Mouse (Mus musculus): ENCODE measurements around the gene Cry1. TPM values are rescaled to one million over a fixed set of nuclear protein-coding genes. Genes with fewer than 3 reads are reported as not detected.

The Cry1 gene
- 32.0 and 33.8 TPM in 2 replicates for polyA plus RNA-seq (2015; fragmentation: Nextera tagmentation; extraction: Ambion mirVana)

GRCm38 (mm10) chr10:85184964-85185608 lies at the start of gene Cry1:
Gene Cry1, minus strand, starts transcription at chr10:85185064.
- Histone ChIP-seq H3K4me3 (peak within 1 kb of the TSS; percentile 92), H3K4me2 (peak within 1 kb of the TSS; percentile 98), H3K9me3 (no peaks in the 10 kb centered on the region), H3K27me3 (no peaks in the 10 kb centered on the region), H3K27ac (peak within 1 kb of the TSS; percentile 94), H3K36me3 (no peaks in the 10 kb centered on the region), H3K9ac (peak within 1 kb of the TSS; percentile 90), H3K4me1 (replicated peaks) (peaks cover 21% of the 10 kb centered on the region)
- WGBS, result under 1% methylated on average over 68 of the region's 75 CpGs
- peak; percentile 97 for ATAC-seq (ENCODE audit: low FRiP score)

- no peak overlapping the region for H3K27ac ChIP-seq
- H3K27me3 ChIP-seq, result peaks cover 9% of the 10 kb centered on the region; the same call in 1 of the 2 replicates
- 0 out of 2 replicates have a peak, but pooled peaks cover 6% of the 10 kb centered on the region for H3K4me1 ChIP-seq (replicated peaks)
- H3K4me2 ChIP-seq, result no peak overlapping the region
- no peaks in the 10 kb centered on the region for H3K36me3 ChIP-seq
- WGBS, result 86% methylated on average over 6 of the region's 6 CpGs
- H3K4me3 ChIP-seq, result no peak overlapping the region
- H3K9me3 ChIP-seq, result no peaks in the 10 kb centered on the region
- no peak for ATAC-seq (ENCODE audit: low FRiP score)
- H3K9ac ChIP-seq, result no peak overlapping the region
Measured at GRCm38 (mm10) chr10:85221771-85222050, 36.8 kb upstream of the Cry1 start.

- H3K4me3 ChIP-seq, result no peak overlapping the region
Measured at GRCm38 (mm10) chr10:85220918-85221770, 36.3 kb upstream of the Cry1 start.

GRCm38 (mm10) chr10:85214847-85215246 lies 30.0 kb upstream of the Cry1 start:
- ATAC-seq (ENCODE audit: low FRiP score), result peak; percentile 43; the same call in 1 of the 2 replicates
- no peaks in the 10 kb centered on the region for H3K36me3 ChIP-seq
- H3K4me2 ChIP-seq, result no peak overlapping the region
- no peaks in the 10 kb centered on the region; the same call in 1 of the 2 replicates for H3K9me3 ChIP-seq
- H3K9ac ChIP-seq, result no peak overlapping the region
- H3K27me3 ChIP-seq, result no peaks in the 10 kb centered on the region
- no peaks in the 10 kb centered on the region for H3K4me1 ChIP-seq (replicated peaks)
- no peak overlapping the region for H3K4me3 ChIP-seq
- 68% methylated on average over 5 of the region's 5 CpGs for WGBS
- H3K27ac ChIP-seq, result no peak overlapping the region

More at GRCm38 (mm10) chr10:85220918-85221770, 36.3 kb upstream of the Cry1 start:
- Histone ChIP-seq H3K4me2 (peak overlapping the region; percentile 34), H3K27me3 (peaks cover 9% of the 10 kb centered on the region; the same call in 1 of the 2 replicates), H3K27ac (0 out of 2 replicates have a peak overlapping the region, but pooled peaks have one; percentile 2), H3K36me3 (no peaks in the 10 kb centered on the region), H3K9me3 (no peaks in the 10 kb centered on the region), H3K4me1 (replicated peaks) (0 out of 2 replicates have a peak, but pooled peaks cover 6% of the 10 kb centered on the region), H3K9ac (peak overlapping the region; percentile 49; the same call in 1 of the 2 replicates)
- 36% methylated on average over 22 of the region's 22 CpGs for WGBS
- ATAC-seq (ENCODE audit: low FRiP score), result peak; percentile 71; the same call in 1 of the 2 replicates

GRCm38 (mm10) chr10:85211673-85212072 lies 26.8 kb upstream of the Cry1 start:
- no peaks in the 10 kb centered on the region; the same call in 1 of the 2 replicates for H3K9me3 ChIP-seq
- H3K4me2 ChIP-seq, result no peak overlapping the region
- no peak overlapping the region for H3K9ac ChIP-seq
- H3K4me3 ChIP-seq, result no peak overlapping the region
- WGBS, result 92% methylated on average over 5 of the region's 5 CpGs
- no peaks in the 10 kb centered on the region for H3K27me3 ChIP-seq
- H3K27ac ChIP-seq, result no peak overlapping the region
- no peak for ATAC-seq (ENCODE audit: low FRiP score)
- no peaks in the 10 kb centered on the region for H3K36me3 ChIP-seq
- no peaks in the 10 kb centered on the region for H3K4me1 ChIP-seq (replicated peaks)

- Histone ChIP-seq H3K4me2 (no peak overlapping the region), H3K27ac (no peak overlapping the region), H3K4me1 (replicated peaks) (no peaks in the 10 kb centered on the region), H3K9me3 (no peaks in the 10 kb centered on the region; the same call in 1 of the 2 replicates), H3K36me3 (no peaks in the 10 kb centered on the region), H3K9ac (no peak overlapping the region), H3K27me3 (no peaks in the 10 kb centered on the region), H3K4me3 (no peak overlapping the region)
- ATAC-seq (ENCODE audit: low FRiP score), result no peak
- 72% methylated on average over 3 of the region's 3 CpGs for WGBS
Measured at GRCm38 (mm10) chr10:85210125-85210524, 25.3 kb upstream of the Cry1 start.

- no peaks in the 10 kb centered on the region for H3K4me1 ChIP-seq (replicated peaks)
- no peaks in the 10 kb centered on the region for H3K27me3 ChIP-seq
- no peak overlapping the region for H3K4me2 ChIP-seq
- H3K36me3 ChIP-seq, result no peaks in the 10 kb centered on the region
- no peaks in the 10 kb centered on the region; the same call in 1 of the 2 replicates for H3K9me3 ChIP-seq
- H3K27ac ChIP-seq, result no peak overlapping the region
- no peak overlapping the region for H3K9ac ChIP-seq
- H3K4me3 ChIP-seq, result no peak overlapping the region
- ATAC-seq (ENCODE audit: low FRiP score), result no peak
Measured at GRCm38 (mm10) chr10:85209119-85209605, 24.3 kb upstream of the Cry1 start.

- ATAC-seq (ENCODE audit: low FRiP score), result no peak
- H3K4me3 ChIP-seq, result no peak overlapping the region
- H3K27me3 ChIP-seq, result no peaks in the 10 kb centered on the region
- no peak overlapping the region for H3K4me2 ChIP-seq
- H3K9ac ChIP-seq, result no peak overlapping the region
- WGBS, result 48% methylated on average over 2 of the region's 2 CpGs
- no peak overlapping the region for H3K27ac ChIP-seq
- H3K4me1 ChIP-seq (replicated peaks), result no peaks in the 10 kb centered on the region
- H3K36me3 ChIP-seq, result no peaks in the 10 kb centered on the region
- no peaks in the 10 kb centered on the region for H3K9me3 ChIP-seq
Measured at GRCm38 (mm10) chr10:85205316-85205715, 20.5 kb upstream of the Cry1 start.

GRCm38 (mm10) chr10:85204255-85204855 lies 19.5 kb upstream of the Cry1 start:
- Histone ChIP-seq H3K36me3 (no peaks in the 10 kb centered on the region), H3K4me2 (no peak overlapping the region), H3K4me1 (replicated peaks) (no peaks in the 10 kb centered on the region), H3K27me3 (no peaks in the 10 kb centered on the region), H3K27ac (no peak overlapping the region), H3K9me3 (no peaks in the 10 kb centered on the region), H3K4me3 (no peak overlapping the region), H3K9ac (no peak overlapping the region)
- whole genome bisulfite sequencing, result 60% methylated on average over 7 of the region's 7 CpGs
- ATAC-seq (ENCODE audit: low FRiP score), result no peak

GRCm38 (mm10) chr10:85194528-85194927 lies 9.7 kb upstream of the Cry1 start:
- H3K4me2 ChIP-seq, result no peak overlapping the region
- no peak for ATAC-seq (ENCODE audit: low FRiP score)
- no peaks in the 10 kb centered on the region for H3K4me1 ChIP-seq (replicated peaks)
- H3K4me3 ChIP-seq, result no peak overlapping the region
- 85% methylated on average over 5 of the region's 5 CpGs for WGBS
- no peaks in the 10 kb centered on the region for H3K27me3 ChIP-seq
- H3K9me3 ChIP-seq, result no peaks in the 10 kb centered on the region
- no peak overlapping the region for H3K9ac ChIP-seq
- H3K36me3 ChIP-seq, result no peaks in the 10 kb centered on the region
- H3K27ac ChIP-seq, result no peak overlapping the region

- Histone ChIP-seq H3K36me3 (no peaks in the 10 kb centered on the region), H3K9ac (no peak overlapping the region), H3K4me1 (replicated peaks) (no peaks in the 10 kb centered on the region), H3K27me3 (no peaks in the 10 kb centered on the region), H3K4me2 (no peak overlapping the region), H3K27ac (no peak overlapping the region), H3K4me3 (no peak overlapping the region), H3K9me3 (no peaks in the 10 kb centered on the region)
- ATAC-seq (ENCODE audit: low FRiP score), result no peak
- WGBS, result 81% methylated on average over 3 of the region's 3 CpGs
Measured at GRCm38 (mm10) chr10:85193321-85193720, 8.5 kb upstream of the Cry1 start.

- Histone ChIP-seq H3K9ac (no peak overlapping the region), H3K4me3 (no peak overlapping the region), H3K27ac (no peak overlapping the region), H3K27me3 (no peaks in the 10 kb centered on the region), H3K9me3 (no peaks in the 10 kb centered on the region), H3K36me3 (no peaks in the 10 kb centered on the region), H3K4me2 (no peak overlapping the region), H3K4me1 (replicated peaks) (peaks cover 6% of the 10 kb centered on the region)
- ATAC-seq (ENCODE audit: low FRiP score), result no peak
Measured at GRCm38 (mm10) chr10:85190652-85191051, 5.8 kb upstream of the Cry1 start.

Measured in hindbrain, embryonic 13.5 days (tissue).